Mouse (Mus musculus): ENCODE measurements around the gene Olfr549. TPM values are rescaled to one million over a fixed set of nuclear protein-coding genes. Genes with fewer than 3 reads are reported as not detected.

Gene Olfr549
- polyA plus RNA-seq (2015; fragmentation: Nextera tagmentation; extraction: Ambion mirVana): not detected in 2 replicates

DNA sequence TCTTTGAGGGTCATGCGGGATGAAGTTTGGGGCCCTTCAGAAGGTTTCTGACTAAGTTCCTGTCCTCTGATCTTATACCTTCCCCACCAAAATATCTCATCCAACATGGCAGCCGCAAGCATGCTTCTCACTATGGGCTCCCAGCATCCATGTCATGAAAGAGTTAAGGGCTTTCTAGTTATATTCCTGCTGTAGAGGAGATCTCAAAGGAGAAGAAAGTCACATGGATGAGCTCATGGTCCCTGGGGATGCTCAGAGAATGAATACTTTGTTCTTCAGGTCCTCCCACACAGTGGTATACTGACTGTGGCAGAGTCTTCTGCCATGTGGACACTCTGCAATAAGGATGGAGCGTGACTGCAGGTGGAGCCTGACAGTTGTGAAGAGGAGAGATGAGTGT lies at the start of gene Olfr549:
Olfr549 (plus strand) TSS at position 301 of the 400 bp plus-strand sequence.

DNA sequence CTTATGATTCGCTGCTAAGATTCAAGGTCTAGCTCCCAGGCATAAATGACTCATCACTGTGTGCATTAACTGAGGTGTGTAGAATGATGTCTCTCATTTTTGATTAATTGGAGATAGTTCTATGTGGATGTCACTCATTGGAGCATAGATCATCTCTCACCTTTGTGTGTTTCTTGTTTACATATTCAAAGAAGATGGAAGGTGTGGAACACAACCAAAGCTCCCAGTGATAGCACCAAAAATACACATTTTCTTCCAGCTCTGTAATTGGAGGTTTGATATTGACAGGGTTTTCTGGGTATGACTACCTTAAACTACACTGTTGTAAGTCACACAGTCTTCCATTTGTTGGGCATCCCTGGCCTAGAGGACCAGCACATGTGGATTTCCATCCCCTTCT lies 15.2 kb upstream of the Olfr549 start, which contains the start of gene Olfr547:
Olfr547 (plus strand) TSS at position 301 of the 400 bp plus-strand sequence.

DNA sequence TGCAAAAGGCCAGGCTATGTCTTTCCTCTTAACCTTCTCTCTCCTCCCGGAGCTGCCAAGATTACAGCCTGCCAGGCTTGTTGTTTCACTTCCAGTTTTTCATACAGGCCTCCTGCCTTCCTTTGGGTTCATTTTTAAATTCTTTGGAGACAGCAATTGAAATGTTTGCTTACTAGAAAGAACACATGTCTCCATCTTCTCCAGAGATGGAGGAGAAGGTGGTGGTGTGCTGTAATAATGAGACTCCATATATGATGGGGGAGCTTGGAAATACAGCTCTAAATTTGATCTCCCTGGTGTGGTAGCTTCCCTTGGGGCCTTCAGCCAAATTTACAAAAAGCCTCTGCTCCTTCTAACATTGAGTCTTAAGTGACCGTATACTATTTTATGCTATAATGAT lies 9.1 kb upstream of the Olfr549 start, which contains the start of gene Olfr548-ps1:
Olfr548-ps1 (plus strand) TSS at position 301 of the 400 bp plus-strand sequence.

DNA sequence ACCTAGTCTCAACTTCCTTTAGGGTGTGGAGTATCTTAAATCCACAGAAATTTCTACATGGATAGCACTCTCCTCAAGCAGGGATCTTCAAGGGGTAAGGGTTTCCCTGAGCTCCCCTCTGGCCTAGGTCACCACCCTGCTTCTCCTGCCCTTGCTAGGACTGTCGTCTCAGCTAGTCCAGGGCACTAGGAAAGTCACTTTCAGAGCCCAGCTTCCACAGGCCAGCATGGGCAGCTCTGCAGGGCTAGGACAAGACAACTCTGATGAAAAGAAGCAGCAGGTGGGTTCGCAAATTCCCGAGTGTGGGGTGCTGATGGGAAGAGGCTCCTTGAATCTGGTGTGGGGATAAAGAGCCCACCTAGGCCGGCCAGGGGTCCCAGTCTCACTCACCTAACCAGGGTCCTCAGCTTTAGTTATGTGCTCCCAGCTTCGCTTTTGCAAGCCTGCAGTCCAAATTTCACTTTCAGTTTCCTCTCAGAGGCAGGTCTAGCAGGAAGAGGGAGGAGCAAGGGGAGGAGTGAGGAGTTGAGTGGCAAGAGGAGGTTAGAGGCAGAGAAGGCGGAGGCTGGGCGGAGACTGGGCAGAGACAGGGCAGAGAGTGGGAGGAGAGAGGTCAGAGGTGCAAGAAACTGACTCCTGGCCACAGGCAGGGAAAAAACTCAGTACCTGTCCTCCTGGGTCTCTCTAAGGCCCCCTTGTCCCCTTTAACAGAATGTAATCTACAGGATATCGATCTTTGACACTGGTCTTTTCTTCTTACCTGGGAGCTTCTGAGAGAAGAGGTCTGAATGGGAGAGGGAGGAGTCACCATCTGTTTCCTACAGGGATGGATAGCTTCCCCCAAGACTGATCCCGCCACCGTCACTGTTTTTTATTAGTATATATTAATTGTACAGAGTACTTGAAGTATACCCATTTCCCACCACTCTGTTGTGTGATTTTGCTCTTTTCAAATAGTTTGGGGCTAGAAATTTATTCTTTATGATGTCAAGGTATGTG lies 15.6 kb downstream of the Olfr549 start, which contains the start of gene Trim21:
Trim21 (minus strand) TSS at position 488 of the 999 bp plus-strand sequence.

DNA sequence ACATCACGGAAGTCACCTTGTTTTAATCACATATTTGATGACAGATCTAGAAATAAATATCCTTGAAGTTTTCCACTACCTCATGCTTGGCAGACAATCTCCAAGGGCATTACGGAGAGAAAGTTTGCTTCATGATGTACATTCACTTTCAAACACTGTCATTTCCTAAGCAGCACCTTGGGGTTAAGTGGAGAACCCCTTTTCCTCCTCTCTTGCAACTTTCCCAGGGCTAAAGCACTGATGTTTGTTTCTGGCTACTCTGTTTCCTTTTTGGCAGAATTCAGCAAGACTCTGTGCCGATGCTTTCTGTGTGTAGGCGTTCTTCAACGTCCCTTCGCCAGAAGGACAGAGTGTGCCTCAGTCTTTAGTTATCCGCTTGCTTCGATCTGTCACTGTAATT lies 21.5 kb downstream of the Olfr549 start, which contains the start of gene Olfr550:
Olfr550 (plus strand) TSS at position 301 of the 400 bp plus-strand sequence.

DNA sequence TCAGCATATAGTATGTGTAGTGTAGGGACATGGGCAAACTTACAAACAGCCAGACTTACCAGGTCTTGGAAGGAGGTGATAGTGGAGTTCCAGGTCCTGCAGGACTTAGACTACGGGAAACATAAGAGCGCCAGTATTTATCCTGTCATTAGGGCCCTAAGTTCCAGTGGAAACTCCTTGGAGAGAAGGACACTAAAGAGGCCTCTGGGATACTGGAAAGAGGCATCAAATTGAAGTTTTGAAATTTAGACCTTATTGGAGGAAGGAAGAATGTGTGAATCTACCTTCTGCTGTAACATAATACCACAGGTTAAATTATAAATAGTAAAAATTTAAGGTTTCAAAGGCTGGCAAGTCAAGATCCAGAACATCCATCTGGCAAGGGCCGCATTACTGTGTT lies 42.1 kb downstream of the Olfr549 start, which contains the start of gene Olfr551:
Olfr551 (minus strand) TSS at position 101 of the 400 bp plus-strand sequence.

DNA sequence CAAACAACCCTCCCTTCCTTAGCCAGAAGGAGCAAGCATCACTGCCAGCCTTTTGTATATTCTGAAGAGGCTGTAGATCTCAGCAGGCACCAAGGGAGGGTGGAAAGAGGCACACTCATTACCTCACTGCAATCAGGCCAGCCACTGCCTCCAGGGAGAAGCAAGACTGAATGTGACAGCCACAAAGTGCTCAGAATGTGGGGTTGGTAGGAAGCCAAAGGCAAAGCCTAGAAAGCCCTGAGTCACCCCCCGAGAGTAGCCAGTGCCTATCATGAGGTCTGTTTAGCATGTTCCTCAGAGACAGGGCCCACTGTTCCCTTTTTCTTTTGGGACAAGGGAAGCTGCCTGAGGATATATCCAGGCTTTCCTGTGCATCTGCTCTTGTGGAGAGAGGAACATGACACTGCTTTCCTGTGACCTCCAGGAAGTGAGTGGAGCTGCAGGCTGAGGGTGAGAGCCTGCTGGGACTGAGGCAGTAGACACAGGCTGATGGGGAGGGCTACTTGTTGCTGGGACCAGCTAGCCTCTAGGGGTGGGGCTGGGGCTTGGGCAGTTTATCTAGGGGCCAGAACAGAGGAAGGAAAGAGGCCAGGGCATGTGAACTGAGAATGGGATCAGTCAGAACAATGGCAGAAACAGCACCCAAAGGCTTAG lies 47.8 kb downstream of the Olfr549 start, which contains the start of gene Olfr552:
Olfr552 (plus strand) TSS at position 393 of the 654 bp plus-strand sequence.

Other genes with a start within 250 kb of the Olfr549 start
- 43.2 and 47.8 TPM in 2 replicates for gene Rrm1, start 108.2 kb upstream of the Olfr549 start, polyA plus RNA-seq (2015; fragmentation: Nextera tagmentation; extraction: Ambion mirVana)
- gene Olfr543, start 68.2 kb upstream of the Olfr549 start, polyA plus RNA-seq (2015; fragmentation: Nextera tagmentation; extraction: Ambion mirVana): not detected in 2 replicates
- 0.08 TPM in 1 of 2 replicates, not detected in the other for gene Olfr544, start 61.6 kb upstream of the Olfr549 start, polyA plus RNA-seq (2015; fragmentation: Nextera tagmentation; extraction: Ambion mirVana)
- gene Olfr545, start 50.3 kb upstream of the Olfr549 start, polyA plus RNA-seq (2015; fragmentation: Nextera tagmentation; extraction: Ambion mirVana): not detected in 2 replicates
- not detected in 2 replicates for gene Olfr547, start 15.1 kb upstream of the Olfr549 start, polyA plus RNA-seq (2015; fragmentation: Nextera tagmentation; extraction: Ambion mirVana)
- not detected in 2 replicates for gene Olfr548-ps1, start 9.0 kb upstream of the Olfr549 start, polyA plus RNA-seq (2015; fragmentation: Nextera tagmentation; extraction: Ambion mirVana)
- gene Trim21, start 15.6 kb downstream of the Olfr549 start, polyA plus RNA-seq (2015; fragmentation: Nextera tagmentation; extraction: Ambion mirVana): 0.90 and 1.3 TPM in 2 replicates
- gene Olfr550, start 21.6 kb downstream of the Olfr549 start, polyA plus RNA-seq (2015; fragmentation: Nextera tagmentation; extraction: Ambion mirVana): not detected in 2 replicates
- gene Olfr551, start 42.0 kb downstream of the Olfr549 start, polyA plus RNA-seq (2015; fragmentation: Nextera tagmentation; extraction: Ambion mirVana): not detected in 2 replicates
- not detected in 2 replicates for gene Olfr552, start 47.9 kb downstream of the Olfr549 start, polyA plus RNA-seq (2015; fragmentation: Nextera tagmentation; extraction: Ambion mirVana)
- gene Olfr553, start 68.3 kb downstream of the Olfr549 start, polyA plus RNA-seq (2015; fragmentation: Nextera tagmentation; extraction: Ambion mirVana): not detected in 2 replicates
- gene Olfr554, start 88.6 kb downstream of the Olfr549 start, polyA plus RNA-seq (2015; fragmentation: Nextera tagmentation; extraction: Ambion mirVana): not detected in 2 replicates
- gene Olfr555, start 109.0 kb downstream of the Olfr549 start, polyA plus RNA-seq (2015; fragmentation: Nextera tagmentation; extraction: Ambion mirVana): not detected in 2 replicates
- gene Olfr556, start 115.0 kb downstream of the Olfr549 start, polyA plus RNA-seq (2015; fragmentation: Nextera tagmentation; extraction: Ambion mirVana): not detected in 2 replicates
- 9.6 and 9.9 TPM in 2 replicates for gene Trim68, start 137.5 kb downstream of the Olfr549 start, polyA plus RNA-seq (2015; fragmentation: Nextera tagmentation; extraction: Ambion mirVana)
- gene Olfr557, start 146.0 kb downstream of the Olfr549 start, polyA plus RNA-seq (2015; fragmentation: Nextera tagmentation; extraction: Ambion mirVana): not detected in 2 replicates
- 0.25 and 0.54 TPM in 2 replicates for gene Olfr558, start 152.3 kb downstream of the Olfr549 start, polyA plus RNA-seq (2015; fragmentation: Nextera tagmentation; extraction: Ambion mirVana)
- not detected in 2 replicates for gene Olfr33, start 169.2 kb downstream of the Olfr549 start, polyA plus RNA-seq (2015; fragmentation: Nextera tagmentation; extraction: Ambion mirVana)
- gene Olfr559, start 177.6 kb downstream of the Olfr549 start, polyA plus RNA-seq (2015; fragmentation: Nextera tagmentation; extraction: Ambion mirVana): not detected in 2 replicates
- not detected in 2 replicates for gene Olfr560, start 209.5 kb downstream of the Olfr549 start, polyA plus RNA-seq (2015; fragmentation: Nextera tagmentation; extraction: Ambion mirVana)
- gene Olfr78, start 209.6 kb downstream of the Olfr549 start, polyA plus RNA-seq (2015; fragmentation: Nextera tagmentation; extraction: Ambion mirVana): 1.7 and 8.6 TPM in 2 replicates
- gene Olfr561, start 221.4 kb downstream of the Olfr549 start, polyA plus RNA-seq (2015; fragmentation: Nextera tagmentation; extraction: Ambion mirVana): not detected in 2 replicates

Measured in adrenal gland, postnatal 0 days (tissue).